Mouse (Mus musculus) hindbrain, embryonic 12.5 days (tissue): Measurements from ENCODE around the gene Ak3. TPM values are rescaled to one million over a fixed set of nuclear protein-coding genes. Genes with fewer than 3 reads are reported as not detected.

ENCODE experiments used
- ATAC-seq: fragments of 200-750 bp; cut with Nextera tagmentation; 2 replicates; pipeline ENCODE4 v1.8.0; 2017; ENCODE audit warnings: moderate TSS enrichment; ENCODE audit not compliant: low FRiP score
- H3K27ac ChIP-seq: fragments of 300-500 bp; sonication (generic); 2 replicates; pipeline ENCODE4 v1.5.1; 2016; ENCODE audit warnings: mild to moderate bottlenecking
- H3K27me3 ChIP-seq: fragments of 300-500 bp; sonication (generic); 2 replicates; pipeline ENCODE4 v1.6.1; 2016; ENCODE audit warnings: mild to moderate bottlenecking
- H3K36me3 ChIP-seq: fragments of 300-500 bp; sonication (generic); 2 replicates; pipeline ENCODE4 v1.6.1; 2016; ENCODE audit warnings: mild to moderate bottlenecking
- H3K4me1 ChIP-seq: fragments of 300-500 bp; sonication (generic); 2 replicates; pipeline ENCODE4 v1.6.1; 2016
- H3K4me2 ChIP-seq: fragments of 300-500 bp; sonication (generic); replicated peaks from 2 replicates; pipeline ENCODE4 v1.6.1; 2016; ENCODE audit warnings: mild to moderate bottlenecking
- H3K4me3 ChIP-seq: fragments of 300-500 bp; sonication (generic); 2 replicates; pipeline ENCODE4 v1.5.1; 2016; ENCODE audit warnings: mild to moderate bottlenecking
- H3K9ac ChIP-seq: fragments of 300-500 bp; sonication (generic); 2 replicates; pipeline ENCODE4 v1.6.1; 2016; ENCODE audit warnings: mild to moderate bottlenecking, moderate library complexity
- H3K9me3 ChIP-seq: fragments of 300-500 bp; sonication (generic); replicated peaks from 2 replicates; pipeline ENCODE4 v1.6.1; 2016; ENCODE audit warnings: mild to moderate bottlenecking
- WGBS: fragments of 180-500 bp; shearing (Covaris S2); methylation state at CpG from one replicate; pipeline ENCODE4 v1.1.7; 2016; 5-methylcytosine and 5-hydroxymethylcytosine counted together
- polyA plus RNA-seq: library from polyadenylated mRNA; unstranded; fragments of >200 nt; fragmentation: Nextera tagmentation; extraction: Ambion mirVana; gene quantifications from 2 replicates; pipeline ENCODE4 v1.2.1, GENCODE M21; 2016

Ak3 gene
- polyA plus RNA-seq, 1 experiment from 2014 or later: 69.3 TPM

GRCm38 (mm10) chr19:28974862-28975611 lies 72.7 kb downstream of the Ak3 start:
- no peak overlapping the region for H3K27ac ChIP-seq
- no peaks in the 10 kb centered on the region for H3K36me3 ChIP-seq
- H3K27me3 ChIP-seq: peaks cover 6% of the 10 kb centered on the region
- peak; percentile 92 for ATAC-seq
- peak overlapping the region; percentile 38 for H3K4me3 ChIP-seq
- H3K4me2 ChIP-seq: peak overlapping the region; percentile 72
- peak overlapping the region; percentile 55 for H3K9ac ChIP-seq
- 16% methylated on average over 35 of the region's 35 CpGs for WGBS
- H3K9me3 ChIP-seq: no peaks in the 10 kb centered on the region
- H3K4me1 ChIP-seq: no peaks in the 10 kb centered on the region

Other genes starting within 250 kb of the Ak3 start
- gene Slc1a1, start 212.9 kb downstream of the Ak3 start, polyA plus RNA-seq: 5.9 and 7.8 TPM in 2 replicates
- gene Plpp6, start 84.0 kb downstream of the Ak3 start, polyA plus RNA-seq: 9.9 and 10.6 TPM in 2 replicates
- 0.81 and 1.1 TPM in 2 replicates for gene 4430402I18Rik, start 80.2 kb downstream of the Ak3 start, polyA plus RNA-seq
- 58.1 and 58.5 TPM in 2 replicates for gene Cdc37l1, start 57.6 kb downstream of the Ak3 start, polyA plus RNA-seq
- 33.0 and 37.7 TPM in 2 replicates for gene Rcl1, start 53.4 kb upstream of the Ak3 start, polyA plus RNA-seq
- gene Jak2, start 203.9 kb upstream of the Ak3 start, polyA plus RNA-seq: 17.4 and 17.5 TPM in 2 replicates